Mouse (Mus musculus): ENCODE data around the gene Cat. TPM values are rescaled to one million over a fixed set of nuclear protein-coding genes. Genes with fewer than 3 reads are reported as not detected.

Cat gene
- polyA plus RNA-seq, 1 experiment from 2014 or later, result 205 TPM

DNA sequence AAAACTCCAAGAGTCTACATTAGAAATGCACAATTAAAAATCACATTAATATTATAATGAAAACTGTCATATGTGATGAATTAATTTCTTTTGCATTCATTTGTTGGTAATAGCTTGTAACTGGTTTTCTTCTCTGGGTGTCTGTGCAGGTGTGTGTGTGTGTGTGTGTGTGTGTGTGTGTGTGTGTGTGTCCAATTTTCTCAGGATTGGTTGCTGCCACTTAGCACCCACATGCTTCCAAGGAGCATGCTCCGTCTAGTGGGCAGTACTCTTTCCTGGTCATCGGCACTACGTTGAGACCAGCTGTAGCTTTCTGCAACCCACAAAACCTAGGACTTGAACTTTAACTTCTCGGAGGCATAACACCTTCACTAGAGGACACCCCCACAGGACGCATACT lies 27.9 kb downstream of the Cat start:
- WGBS (ENCODE audit: insufficient replicate concordance), result 89% methylated on average over 5 of the region's 5 CpGs
- H3K9me3 ChIP-seq (replicated peaks), result no peaks in the 10 kb centered on the region
- no peak overlapping the region for H3K4me2 ChIP-seq
- no peaks in the 10 kb centered on the region for H3K27me3 ChIP-seq
- H3K27ac ChIP-seq (replicated peaks), result no peak overlapping the region
- H3K9ac ChIP-seq, result no peak overlapping the region
- ATAC-seq (ENCODE audit: insufficient read depth), result no peak
- H3K4me1 ChIP-seq (replicated peaks), result peaks cover 20% of the 10 kb centered on the region
- H3K4me3 ChIP-seq (replicated peaks), result no peak overlapping the region
- H3K36me3 ChIP-seq (replicated peaks), result peaks cover 99% of the 10 kb centered on the region

- no peak for ATAC-seq (ENCODE audit: insufficient read depth)
- 22% methylated on average over 10 of the region's 10 CpGs for WGBS (ENCODE audit: insufficient replicate concordance)
- H3K9ac ChIP-seq, result no peak overlapping the region
These were observed 28.3 kb downstream of the Cat start for GRCm38 (mm10) chr2:103456646-103457045.

DNA sequence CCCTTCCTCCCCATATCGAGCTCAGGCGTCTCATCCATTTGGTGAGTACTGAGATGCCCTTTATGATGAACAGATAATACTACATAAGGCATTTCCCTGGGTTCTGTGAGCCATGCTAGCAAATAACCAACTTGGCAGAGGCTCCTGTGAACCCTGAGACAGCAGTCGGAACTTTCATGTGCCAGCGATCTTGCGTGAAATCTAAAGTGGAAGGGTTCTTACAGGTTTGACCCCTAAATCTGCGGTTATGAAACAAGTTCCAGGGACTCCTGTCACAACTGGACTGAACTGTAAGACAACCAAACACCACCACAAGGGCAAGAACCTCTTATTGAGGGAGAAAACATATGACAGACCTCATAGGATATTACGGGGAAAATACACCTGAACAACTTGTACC lies 29.2 kb downstream of the Cat start:
- Histone ChIP-seq H3K36me3 (replicated peaks) (peaks cover 94% of the 10 kb centered on the region), H3K4me1 (replicated peaks) (peaks cover 20% of the 10 kb centered on the region), H3K9me3 (replicated peaks) (no peaks in the 10 kb centered on the region), H3K27me3 (no peaks in the 10 kb centered on the region), H3K27ac (replicated peaks) (no peak overlapping the region), H3K9ac (no peak overlapping the region), H3K4me3 (replicated peaks) (no peak overlapping the region), H3K4me2 (no peak overlapping the region)
- no peak for ATAC-seq (ENCODE audit: insufficient read depth)
- 92% methylated on average over 7 of the region's 7 CpGs for WGBS (ENCODE audit: insufficient replicate concordance)

More at GRCm38 (mm10) chr2:103456646-103457045, 28.3 kb downstream of the Cat start:
- no peak overlapping the region for H3K27ac ChIP-seq (replicated peaks)
- H3K9me3 ChIP-seq (replicated peaks), result no peaks in the 10 kb centered on the region
- peaks cover 20% of the 10 kb centered on the region for H3K4me1 ChIP-seq (replicated peaks)
- no peak overlapping the region for H3K4me3 ChIP-seq (replicated peaks)
- no peaks in the 10 kb centered on the region for H3K27me3 ChIP-seq
- peaks cover 99% of the 10 kb centered on the region for H3K36me3 ChIP-seq (replicated peaks)
- no peak overlapping the region for H3K4me2 ChIP-seq

DNA sequence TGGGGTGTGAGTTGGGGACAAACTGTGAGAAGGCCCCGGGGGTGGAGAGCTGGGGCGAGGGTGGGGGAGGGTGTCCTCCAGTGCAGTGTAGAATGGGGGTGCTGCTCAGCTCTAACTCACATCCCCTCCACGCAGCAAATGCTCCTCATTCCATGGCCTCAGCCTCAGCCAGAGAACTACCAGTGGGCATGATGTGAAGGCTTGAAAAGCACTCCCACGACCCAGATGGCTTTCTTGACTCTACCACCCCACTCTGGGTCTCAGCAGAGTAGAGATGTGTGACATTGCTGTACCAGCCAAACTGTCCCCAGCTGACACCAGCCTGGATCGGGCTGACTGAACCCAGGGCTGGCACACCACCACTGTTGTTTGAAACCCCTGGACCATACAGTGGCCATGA lies 32.4 kb downstream of the Cat start:
- 79% methylated on average over 5 of the region's 5 CpGs for WGBS (ENCODE audit: insufficient replicate concordance)
- Histone ChIP-seq H3K9me3 (replicated peaks) (no peaks in the 10 kb centered on the region), H3K36me3 (replicated peaks) (peaks cover 62% of the 10 kb centered on the region), H3K4me2 (no peak overlapping the region), H3K4me1 (replicated peaks) (no peaks in the 10 kb centered on the region), H3K9ac (no peak overlapping the region), H3K27ac (replicated peaks) (no peak overlapping the region), H3K4me3 (replicated peaks) (no peak overlapping the region), H3K27me3 (peaks cover 10% of the 10 kb centered on the region; the same call in 1 of the 2 replicates)
- ATAC-seq (ENCODE audit: insufficient read depth), result no peak

GRCm38 (mm10) chr2:103450267-103450666 lies 34.7 kb downstream of the Cat start:
- no peak overlapping the region for H3K4me2 ChIP-seq

DNA sequence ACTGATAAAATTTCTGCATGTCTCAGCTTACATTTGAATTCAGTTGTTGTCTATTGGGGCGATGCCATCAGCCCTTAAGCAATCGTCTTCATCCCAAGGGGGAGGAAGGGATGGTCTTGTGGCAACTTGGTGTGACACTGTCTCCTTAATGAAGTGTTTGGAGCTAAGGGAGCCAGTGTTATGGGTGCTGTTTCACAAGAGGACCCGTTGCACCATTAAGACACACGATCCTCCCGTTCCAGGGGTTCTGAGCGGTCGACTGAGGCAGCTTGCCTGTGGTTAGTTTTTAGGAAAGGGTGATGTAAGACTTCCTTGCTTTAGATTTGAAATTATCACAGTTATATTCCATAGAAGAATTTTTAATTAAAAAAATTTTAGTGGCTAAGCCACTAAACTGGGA lies 35.1 kb downstream of the Cat start:
- no peak overlapping the region for H3K27ac ChIP-seq (replicated peaks)
- H3K36me3 ChIP-seq (replicated peaks), result peaks cover 34% of the 10 kb centered on the region
- peaks cover 15% of the 10 kb centered on the region; the same call in 1 of the 2 replicates for H3K27me3 ChIP-seq
- no peak overlapping the region for H3K9ac ChIP-seq
- no peak overlapping the region for H3K4me2 ChIP-seq
- no peaks in the 10 kb centered on the region for H3K9me3 ChIP-seq (replicated peaks)
- H3K4me1 ChIP-seq (replicated peaks), result no peaks in the 10 kb centered on the region
- 70% methylated on average over 7 of the region's 7 CpGs for WGBS (ENCODE audit: insufficient replicate concordance)
- H3K4me3 ChIP-seq (replicated peaks), result no peak overlapping the region
- no peak for ATAC-seq (ENCODE audit: insufficient read depth)

More at GRCm38 (mm10) chr2:103450267-103450666, 34.7 kb downstream of the Cat start:
- peaks cover 15% of the 10 kb centered on the region; the same call in 1 of the 2 replicates for H3K27me3 ChIP-seq
- no peak overlapping the region for H3K4me3 ChIP-seq (replicated peaks)
- H3K4me1 ChIP-seq (replicated peaks), result no peaks in the 10 kb centered on the region
- WGBS (ENCODE audit: insufficient replicate concordance), result 74% methylated on average over 8 of the region's 8 CpGs
- no peak overlapping the region for H3K27ac ChIP-seq (replicated peaks)
- no peak overlapping the region for H3K9ac ChIP-seq
- ATAC-seq (ENCODE audit: insufficient read depth), result no peak
- peaks cover 39% of the 10 kb centered on the region for H3K36me3 ChIP-seq (replicated peaks)
- H3K9me3 ChIP-seq (replicated peaks), result no peaks in the 10 kb centered on the region

- 44% methylated on average over 14 of the region's 14 CpGs for WGBS (ENCODE audit: insufficient replicate concordance)
- no peak overlapping the region for H3K27ac ChIP-seq (replicated peaks)
- no peaks in the 10 kb centered on the region for H3K4me1 ChIP-seq (replicated peaks)
- H3K27me3 ChIP-seq, result peaks cover 15% of the 10 kb centered on the region; the same call in 1 of the 2 replicates
- no peak overlapping the region for H3K4me2 ChIP-seq
- no peaks in the 10 kb centered on the region for H3K9me3 ChIP-seq (replicated peaks)
- no peak for ATAC-seq (ENCODE audit: insufficient read depth)
- H3K36me3 ChIP-seq (replicated peaks), result peaks cover 27% of the 10 kb centered on the region
- H3K9ac ChIP-seq, result no peak overlapping the region
- no peak overlapping the region for H3K4me3 ChIP-seq (replicated peaks)
These were observed 35.9 kb downstream of the Cat start for GRCm38 (mm10) chr2:103448947-103449560.

GRCm38 (mm10) chr2:103446326-103446725 lies 38.6 kb downstream of the Cat start:
- Histone ChIP-seq H3K9ac (no peak overlapping the region), H3K36me3 (replicated peaks) (no peaks in the 10 kb centered on the region), H3K4me2 (no peak overlapping the region), H3K4me3 (replicated peaks) (no peak overlapping the region), H3K27ac (replicated peaks) (no peak overlapping the region), H3K4me1 (replicated peaks) (no peaks in the 10 kb centered on the region), H3K9me3 (replicated peaks) (no peaks in the 10 kb centered on the region), H3K27me3 (peaks cover 19% of the 10 kb centered on the region; the same call in 1 of the 2 replicates)
- 55% methylated on average over 6 of the region's 6 CpGs for WGBS (ENCODE audit: insufficient replicate concordance)
- no peak for ATAC-seq (ENCODE audit: insufficient read depth)

GRCm38 (mm10) chr2:103445776-103446175 lies 39.2 kb downstream of the Cat start:
- H3K9ac ChIP-seq, result no peak overlapping the region
- H3K27me3 ChIP-seq, result peaks cover 19% of the 10 kb centered on the region; the same call in 1 of the 2 replicates
- 42% methylated on average over 6 of the region's 6 CpGs for WGBS (ENCODE audit: insufficient replicate concordance)
- H3K4me3 ChIP-seq (replicated peaks), result no peak overlapping the region
- no peak for ATAC-seq (ENCODE audit: insufficient read depth)
- no peaks in the 10 kb centered on the region for H3K36me3 ChIP-seq (replicated peaks)
- H3K4me1 ChIP-seq (replicated peaks), result no peaks in the 10 kb centered on the region
- H3K9me3 ChIP-seq (replicated peaks), result no peaks in the 10 kb centered on the region
- H3K4me2 ChIP-seq, result no peak overlapping the region
- H3K27ac ChIP-seq (replicated peaks), result no peak overlapping the region

DNA sequence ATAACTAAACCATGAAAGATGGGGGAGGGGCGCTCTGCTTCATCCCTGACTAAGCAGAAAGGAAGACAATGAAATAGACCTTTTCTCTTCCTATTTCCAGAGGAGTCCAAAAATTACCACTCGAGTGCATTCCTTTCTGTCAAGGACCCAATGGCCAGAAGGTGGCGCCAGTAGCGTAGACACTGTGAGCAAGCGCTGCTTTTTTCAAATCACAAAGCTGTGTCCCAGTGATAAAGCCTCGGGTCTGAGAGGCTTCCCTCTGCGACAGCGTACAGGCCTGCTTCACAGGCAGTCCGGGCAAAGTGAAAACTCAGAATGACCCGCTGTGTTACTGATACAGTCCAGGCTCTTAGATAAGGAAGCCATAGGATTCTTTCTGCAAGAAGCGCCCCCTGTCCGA lies 45.2 kb downstream of the Cat start:
- Histone ChIP-seq H3K4me3 (replicated peaks) (no peak overlapping the region), H3K4me2 (peak overlapping the region; percentile 25; the same call in 1 of the 2 replicates), H3K36me3 (replicated peaks) (no peaks in the 10 kb centered on the region), H3K27ac (replicated peaks) (no peak overlapping the region), H3K9me3 (replicated peaks) (no peaks in the 10 kb centered on the region), H3K27me3 (0 out of 2 replicates have a peak, but pooled peaks cover 9% of the 10 kb centered on the region), H3K4me1 (replicated peaks) (no peaks in the 10 kb centered on the region), H3K9ac (no peak overlapping the region)
- ATAC-seq (ENCODE audit: insufficient read depth), result no peak
- 2% methylated on average over 12 of the region's 12 CpGs for WGBS (ENCODE audit: insufficient replicate concordance)

DNA sequence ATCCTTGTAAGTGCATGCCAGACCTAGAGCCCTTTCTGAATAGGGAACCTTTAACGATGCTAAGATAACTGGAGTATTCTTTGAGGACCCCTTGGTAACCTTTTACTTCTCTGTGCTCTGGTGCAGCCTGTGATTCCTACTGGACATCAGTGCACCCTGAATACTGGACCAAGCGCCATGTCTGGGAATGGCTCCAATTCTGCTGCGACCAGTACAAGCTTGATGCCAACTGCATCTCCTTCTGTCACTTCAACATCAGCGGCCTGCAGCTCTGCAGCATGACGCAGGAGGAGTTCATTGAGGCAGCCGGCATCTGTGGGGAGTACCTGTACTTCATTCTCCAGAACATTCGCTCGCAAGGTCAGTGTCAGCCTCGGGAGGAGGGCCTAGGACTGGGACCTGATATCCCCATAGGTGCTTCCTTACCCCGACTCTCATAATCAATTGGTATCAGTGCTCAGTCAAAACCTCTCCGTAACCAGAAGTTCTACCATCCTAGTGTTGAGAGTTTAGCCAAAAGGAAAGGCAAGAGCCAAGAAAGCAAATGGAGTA lies 45.8 kb downstream of the Cat start:
- Histone ChIP-seq H3K9me3 (replicated peaks) (no peaks in the 10 kb centered on the region), H3K27me3 (0 out of 2 replicates have a peak, but pooled peaks cover 9% of the 10 kb centered on the region), H3K4me2 (no peak overlapping the region), H3K27ac (replicated peaks) (no peak overlapping the region), H3K4me1 (replicated peaks) (no peaks in the 10 kb centered on the region), H3K4me3 (replicated peaks) (no peak overlapping the region), H3K36me3 (replicated peaks) (no peaks in the 10 kb centered on the region), H3K9ac (no peak overlapping the region)
- ATAC-seq (ENCODE audit: insufficient read depth), result no peak
- 70% methylated on average over 11 of the region's 11 CpGs for WGBS (ENCODE audit: insufficient replicate concordance)

Data from liver, embryonic 15.5 days (tissue).